8 mouse cellular contexts compared by ENCODE assay signal in the genomic region with DNA sequence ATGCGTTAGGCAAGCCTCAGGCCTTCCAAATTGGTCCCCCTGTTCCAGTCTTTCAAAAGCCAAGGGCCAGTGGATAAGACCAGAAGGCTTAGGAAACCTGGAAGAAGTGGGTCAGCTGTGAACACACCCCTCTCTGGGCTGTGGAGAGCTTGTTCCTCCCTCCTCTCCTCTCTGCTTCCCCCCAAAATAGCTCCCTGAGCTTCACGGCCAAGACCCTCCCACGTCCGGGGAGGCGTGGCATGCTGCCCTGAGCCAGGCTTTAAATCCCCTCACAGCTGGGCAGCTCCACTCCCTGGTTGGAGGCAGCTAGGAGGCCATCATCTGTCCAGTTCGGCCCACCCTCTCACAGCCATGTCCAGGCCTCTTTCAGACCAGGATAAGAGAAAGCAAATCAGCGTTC. TPM values are rescaled to one million over a fixed set of nuclear protein-coding genes. Genes with fewer than 3 reads are reported as not detected.
DNase-seq lines count a peak whose midpoint lies in the region; ATAC-seq lines count a peak whose summit lies in the region.

Pygm (plus strand) TSS at position 272 of the 400 bp plus-strand sequence.

- no peak within 1 kb of the TSS for H3K27ac ChIP-seq in neural tube, embryonic 12.5 days
- H3K27ac ChIP-seq in lung, embryonic 15.5 days = peak within 1 kb of the TSS; percentile 48

- no peak for DNase-seq in neural tube, embryonic 10.5 days (ENCODE audit: extremely low spot score, low spot score)
- peak; percentile 71 to 72 for DNase-seq in frontal cortex, postnatal 36 days (ENCODE audit: low spot score in 2 of 2)
- peak; percentile 88 to 89 for DNase-seq in heart, postnatal 36 days
- DNase-seq in large intestine, adult 2 months (ENCODE audit: low read depth, low spot score) = no peak
- DNase-seq in right cerebral cortex, postnatal 10 days (ENCODE audit: low spot score in 2 of 2) = peak; percentile 79 to 80

- intact Hi-C loops in heart, postnatal 36 days (cut with DNase I) = no loop called here

- peaks cover 8% of the 10 kb centered on the region; the same call in 1 of the 2 replicates for H3K4me1 ChIP-seq in neural tube, embryonic 12.5 days
- peaks cover 22% of the 10 kb centered on the region for H3K4me1 ChIP-seq in lung, embryonic 15.5 days

- H3K4me3 ChIP-seq in neural tube, embryonic 12.5 days = no peak within 1 kb of the TSS
- peak within 1 kb of the TSS; percentile 4; the same call in 1 of the 2 replicates for H3K4me3 ChIP-seq in lung, embryonic 15.5 days

- ATAC-seq in neural tube, embryonic 12.5 days (ENCODE audit: low FRiP score, low read depth) = no peak
- peak; percentile 78 for ATAC-seq in lung, embryonic 15.5 days (ENCODE audit: borderline replicate concordance, extremely low read depth, low FRiP score, low TSS enrichment)
- no peak for ATAC-seq in erythroblast, adult 5-6 weeks (replicated peaks; ENCODE audit: low FRiP score, poor library complexity, severe bottlenecking)

- 20% methylated on average over 7 of the region's 7 CpGs for WGBS in neural tube, embryonic 12.5 days
- WGBS in large intestine, adult 2 months = 32% methylated on average over 7 of the region's 7 CpGs
- WGBS in lung, embryonic 15.5 days = 20% methylated on average over 7 of the region's 7 CpGs

- H3K36me3 ChIP-seq in neural tube, embryonic 12.5 days = no peaks in the 10 kb centered on the region
- peaks cover 3% of the 10 kb centered on the region; the same call in 1 of the 2 replicates for H3K36me3 ChIP-seq in lung, embryonic 15.5 days

- H3K4me2 ChIP-seq in neural tube, embryonic 12.5 days (replicated peaks) = no peak within 1 kb of the TSS
- H3K4me2 ChIP-seq in lung, embryonic 15.5 days = peak within 1 kb of the TSS; percentile 20

- no peaks in the 10 kb centered on the region for H3K27me3 ChIP-seq in neural tube, embryonic 12.5 days (replicated peaks)
- no peaks in the 10 kb centered on the region for H3K27me3 ChIP-seq in lung, embryonic 15.5 days

- 0 out of 2 replicates have a peak within 1 kb of the TSS, but pooled peaks have one; percentile 5 for H3K9ac ChIP-seq in neural tube, embryonic 12.5 days
- H3K9ac ChIP-seq in lung, embryonic 15.5 days = 0 out of 2 replicates have a peak within 1 kb of the TSS, but pooled peaks have one; percentile 4

- no peaks in the 10 kb centered on the region for H3K9me3 ChIP-seq in neural tube, embryonic 12.5 days
- no peaks in the 10 kb centered on the region for H3K9me3 ChIP-seq in lung, embryonic 15.5 days

RNA-seq across cellular contexts. Expression of gene Pygm, which starts in this region (rescaled TPM):
- 4.7 and 5.5 TPM in 2 replicates for polyA plus RNA-seq in neural tube, embryonic 12.5 days (2016; fragmentation: Nextera tagmentation; extraction: Ambion mirVana)
- total RNA-seq in heart, postnatal 36 days (2021) = 1,000 to 10,000 TPM; 1,171 to 1,191 TPM
- 7.9 and 10.2 TPM in 2 replicates for polyA plus RNA-seq in large intestine, adult 2 months (2012; rRNA removed)
- polyA plus RNA-seq in lung, embryonic 15.5 days (2015; fragmentation: Nextera tagmentation; extraction: Ambion mirVana) = 17.7 and 22.3 TPM in 2 replicates
- total RNA-seq in erythroblast, adult 5-6 weeks (2015; ENCODE audit: low replicate concordance) = not detected in 2 replicates
- total RNA-seq in erythroblast, adult 5-6 weeks (2017; ENCODE audit: low replicate concordance) = not detected in 2 replicates

Comparison
In these comparisons a context has a peak if more than half of its experiments do, and no peak if none do; other contexts are left out.
1. RNA of gene Pygm (total RNA-seq): 1,171 to 1,191 TPM in heart, postnatal 36 days; not detected in erythroblast, adult 5-6 weeks; every median in the first group is over 1,000 times any median in the second.
2. DNase-seq: peak in frontal cortex, postnatal 36 days (2 of 2), heart, postnatal 36 days (2 of 2) and right cerebral cortex, postnatal 10 days (2 of 2); none in neural tube, embryonic 10.5 days (single experiment) and large intestine, adult 2 months (single experiment).